Mouse (Mus musculus): ENCODE results near the gene Gsg1l.

DNA sequence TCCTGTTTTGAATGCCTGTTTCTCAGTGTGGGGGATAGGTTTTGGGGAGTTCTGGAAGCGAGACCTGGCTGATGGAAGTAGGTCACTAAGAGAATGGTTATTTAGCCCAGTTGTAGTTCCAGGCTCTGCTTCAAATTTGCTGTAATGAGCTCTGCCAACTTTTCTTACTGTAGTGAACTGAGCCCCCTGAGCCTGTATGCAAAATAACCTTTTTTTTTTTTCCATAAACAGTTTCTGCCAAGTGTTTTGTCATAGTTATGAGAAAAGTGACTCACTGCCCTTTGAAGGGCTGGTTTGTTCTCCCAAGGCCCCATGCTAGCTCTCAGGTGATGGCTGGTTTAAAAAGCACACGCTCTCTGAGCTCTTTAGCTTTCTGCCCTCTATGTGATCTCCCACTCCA is 248.7 kb downstream of the Gsg1l start:
- TF ChIP-seq CTCF (IDR thresholded peaks at IDR 0.05; ENCODE audit: low read depth, low read length) (no peak), GATA1 (IDR thresholded peaks at IDR 0.05; ENCODE audit: borderline replicate concordance, low read length) (no peak), TAL1 (conservative IDR thresholded peaks at IDR 0.05; ENCODE audit: low read depth, low read length) (no peak), POLR2AphosphoS5 (IDR thresholded peaks at IDR 0.05; ENCODE audit: insufficient replicate concordance, low read depth, low read length) (no peak)
